Mouse (Mus musculus) urinary bladder, adult 18-20 months (tissue): ENCODE measurements at regions not wholly inside any gene's neighbourhood (a gene's known extent, or its start where the extent isn't known, plus 50 kb on each side); places are given as distances from the start of the nearest gene placed in this dataset.

Experiments
- DNase-seq, 2 experiments: peaks; one replicate each; pipeline ENCODE4 v3.0.0; 2022; ENCODE audit warnings: low spot score in 2 of 2, mixed read lengths in 2 of 2

- DNase-seq = no peak
Observed at GRCm38 (mm10) chr5:96931576-96932152, 65.8 kb upstream of the Bmp2k start.

- DNase-seq = no peak
Observed at GRCm38 (mm10) chr5:96936239-96936638, 61.2 kb upstream of the Bmp2k start.

DNA sequence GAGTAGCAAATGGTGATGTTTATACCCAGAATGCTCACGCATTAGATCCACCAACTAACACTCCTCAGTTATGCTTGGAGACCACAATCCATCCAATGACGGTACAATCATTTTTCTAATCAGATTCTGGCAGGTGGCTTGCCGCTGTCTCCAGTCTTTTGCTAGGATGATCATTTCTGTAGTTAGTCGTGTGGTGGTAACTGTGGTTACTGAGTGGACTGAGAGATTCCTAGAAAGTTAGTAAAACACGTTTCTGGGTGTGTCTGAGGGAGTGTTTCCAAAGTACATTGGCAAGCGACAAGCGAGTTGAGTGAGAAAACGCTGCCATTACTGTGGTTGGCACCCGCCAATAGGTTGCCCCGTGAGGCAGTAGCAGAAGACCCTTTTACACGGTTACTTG is 58.8 kb upstream of the Bmp2k start:
- no peak for DNase-seq

- DNase-seq = no peak
Observed at GRCm38 (mm10) chr5:96939273-96939672, 58.2 kb upstream of the Bmp2k start.

- no peak for DNase-seq
Observed at GRCm38 (mm10) chr5:96940170-96941086, 57.1 kb upstream of the Bmp2k start.

DNA sequence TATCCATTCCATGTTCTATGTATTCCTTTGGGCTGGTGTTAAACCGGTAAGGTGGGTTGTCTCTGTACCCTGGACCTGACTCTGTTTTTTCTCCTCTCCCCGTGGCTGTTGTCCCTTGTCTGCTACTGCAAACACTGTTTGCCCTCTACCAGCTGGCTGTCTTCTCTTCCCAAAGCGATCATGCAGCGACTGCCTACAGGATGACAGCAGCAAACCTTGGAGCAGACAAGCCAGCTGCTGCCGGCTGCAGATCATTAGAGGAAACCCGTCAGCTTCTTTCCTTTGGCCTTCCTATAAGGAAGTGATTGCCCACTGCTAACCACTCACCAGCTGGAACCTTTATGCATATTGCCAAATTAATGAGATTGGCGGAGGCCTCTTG is 56.4 kb upstream of the Bmp2k start:
- DNase-seq = no peak

DNA sequence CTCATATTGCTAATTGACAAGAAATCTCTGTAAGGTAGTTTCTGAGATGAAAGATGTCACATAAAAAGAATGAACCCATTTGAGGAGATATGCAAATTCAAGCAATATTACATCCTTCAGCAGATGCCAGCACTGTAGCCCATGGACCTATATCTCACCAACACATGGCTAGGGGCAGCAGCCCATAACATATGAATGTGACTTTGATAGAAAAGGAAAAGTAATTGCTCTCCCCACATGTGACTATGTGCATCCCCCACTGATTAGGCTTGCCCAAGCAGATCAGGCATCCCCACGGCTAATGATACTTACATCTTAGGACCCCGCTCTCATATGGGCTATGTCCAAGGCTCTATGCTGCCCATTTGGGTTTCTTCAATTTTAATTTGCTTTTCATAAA is 56.0 kb upstream of the Bmp2k start:
- DNase-seq = no peak
